Mouse (Mus musculus) liver, postnatal 0 days (tissue): ENCODE measurements around the gene Hc. TPM values are rescaled to one million over a fixed set of nuclear protein-coding genes. Genes with fewer than 3 reads are reported as not detected.

Experiments used
- ATAC-seq: fragments of 200-750 bp; cut with Nextera tagmentation; 2 replicates; pipeline ENCODE4 v1.8.0; 2017; ENCODE audit warnings: mild to moderate bottlenecking, moderate library complexity
- DNase-seq: peaks from one replicate; pipeline ENCODE4 v3.0.0-alpha.2; 2016
- H3K27ac ChIP-seq: fragments of 300-500 bp; sonication (generic); 2 replicates; pipeline ENCODE4 v1.5.1; 2014; ENCODE audit warnings: antibody characterized with exemption, moderate library complexity, mild to moderate bottlenecking, low read depth
- H3K27me3 ChIP-seq: fragments of 300-500 bp; sonication (generic); 2 replicates; pipeline ENCODE4 v1.6.1; 2014; ENCODE audit warnings: low read length, control low read depth, mixed read lengths; ENCODE audit not compliant: insufficient read depth
- H3K36me3 ChIP-seq: fragments of 300-500 bp; sonication (generic); replicated peaks from 2 replicates; pipeline ENCODE4 v1.6.1; 2014; ENCODE audit warnings: mild to moderate bottlenecking, control low read depth, low read length, moderate library complexity, mixed read lengths; ENCODE audit not compliant: insufficient read depth
- H3K4me1 ChIP-seq: fragments of 300-500 bp; sonication (generic); 2 replicates; pipeline ENCODE4 v1.6.1; 2014; ENCODE audit warnings: antibody characterized with exemption, mild to moderate bottlenecking, control low read depth; ENCODE audit not compliant: insufficient read depth
- H3K4me2 ChIP-seq: fragments of 300-500 bp; sonication (generic); 2 replicates; pipeline ENCODE4 v1.6.1; 2014; ENCODE audit warnings: low read depth, mild to moderate bottlenecking, low read length, moderate library complexity, mixed read lengths
- H3K4me3 ChIP-seq: fragments of 300-500 bp; sonication (generic); 2 replicates; pipeline ENCODE4 v1.5.1; 2014; ENCODE audit warnings: low read depth, low read length
- H3K9ac ChIP-seq: fragments of 300-500 bp; sonication (generic); replicated peaks from 2 replicates; pipeline ENCODE4 v1.6.1; 2014; ENCODE audit warnings: mild to moderate bottlenecking, moderate library complexity
- H3K9me3 ChIP-seq: fragments of 300-500 bp; sonication (generic); 2 replicates; pipeline ENCODE4 v1.6.1; 2016; ENCODE audit warnings: mild to moderate bottlenecking, control low read depth, low read length, mixed read lengths
- CTCF ChIP-seq: sonication (generic); IDR thresholded peaks from 2 replicates; pipeline ENCODE4 v1.5.1; 2016; ENCODE audit warnings: antibody characterized with exemption, low read depth
- EP300 ChIP-seq: IDR thresholded peaks from 2 replicates; pipeline ENCODE4 v1.6.1; 2016; ENCODE audit warnings: antibody characterized with exemption, low read depth, mild to moderate bottlenecking
- WGBS: fragments of 180-500 bp; shearing (Covaris S2); extraction: QIAGEN DNeasy Blood & Tissue Kit; methylation state at CpG from one replicate; pipeline ENCODE4 v1.1.7; 2014; ENCODE audit not compliant: insufficient replicate concordance; 5-methylcytosine and 5-hydroxymethylcytosine counted together
- polyA plus RNA-seq: library from polyadenylated mRNA; unstranded; fragments of >200 nt; fragmentation: Nextera tagmentation; extraction: Ambion mirVana; gene quantifications from 2 replicates; pipeline ENCODE4 v1.2.1, GENCODE M21; 2015

Hc gene
- polyA plus RNA-seq, 1 experiment from 2014 or later, result 81.0 TPM

DNA sequence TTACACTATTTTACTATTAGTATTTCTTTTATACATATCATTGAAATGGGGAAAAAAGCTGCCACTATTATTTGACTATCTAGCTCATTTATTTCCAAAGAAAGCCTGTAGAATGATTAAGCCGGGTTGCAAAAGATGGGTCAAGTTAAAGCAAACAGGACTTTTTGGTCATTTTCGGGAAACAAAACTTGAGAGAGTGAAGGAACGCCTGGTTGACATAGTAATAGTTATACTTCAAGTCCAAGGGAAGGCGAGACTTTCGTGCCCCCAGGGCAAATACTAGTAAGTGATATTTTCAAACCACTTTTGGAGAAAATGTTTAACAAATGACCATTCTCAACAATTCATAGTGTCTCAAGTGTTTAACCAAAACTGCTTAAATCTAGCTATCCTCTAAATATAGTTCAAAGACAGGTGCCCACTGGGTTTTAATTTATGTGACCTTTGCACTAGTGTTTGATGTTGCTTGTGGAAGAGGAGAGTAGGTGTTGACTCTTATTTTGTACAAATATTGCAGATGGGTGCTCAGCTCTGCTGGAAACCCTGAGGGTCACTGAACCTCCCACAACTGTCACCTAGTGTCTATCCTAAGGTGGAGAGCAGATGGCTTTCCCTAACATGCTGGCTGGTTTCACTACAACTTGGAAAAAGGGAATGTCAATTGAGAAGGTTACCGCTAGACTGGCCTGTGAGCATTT, 2.2 kb upstream of the Hc start:
- Histone ChIP-seq H3K9ac (no peak overlapping the region), H3K9me3 (no peaks in the 10 kb centered on the region), H3K27me3 (no peaks in the 10 kb centered on the region), H3K4me2 (peak overlapping the region; percentile 38), H3K36me3 (no peaks in the 10 kb centered on the region), H3K27ac (peak overlapping the region; percentile 87), H3K4me3 (no peak overlapping the region), H3K4me1 (peaks cover 5% of the 10 kb centered on the region; the same call in 1 of the 2 replicates)
- DNase-seq, result no peak
- WGBS, result 69% methylated on average over 6 of the region's 6 CpGs
- peak; percentile 89 for ATAC-seq
- TF ChIP-seq EP300 (no peak), CTCF (no peak)

GRCm38 (mm10) chr2:35060897-35061296, 341 bp downstream of the Hc start:
- Histone ChIP-seq H3K27me3 (no peaks in the 10 kb centered on the region), H3K4me2 (peak overlapping the region; percentile 58), H3K36me3 (no peaks in the 10 kb centered on the region), H3K4me1 (peaks cover 5% of the 10 kb centered on the region; the same call in 1 of the 2 replicates), H3K4me3 (peak overlapping the region; percentile 34), H3K27ac (peak overlapping the region; percentile 76), H3K9ac (peak overlapping the region; percentile 3), H3K9me3 (no peaks in the 10 kb centered on the region)
- WGBS, result 34% methylated on average over 6 of the region's 6 CpGs
- ATAC-seq (no peak), DNase-seq (no peak)
- TF ChIP-seq CTCF (no peak), EP300 (no peak)

GRCm38 (mm10) chr2:35060256-35060655, 982 bp downstream of the Hc start:
- Histone ChIP-seq H3K9me3 (no peaks in the 10 kb centered on the region), H3K27me3 (no peaks in the 10 kb centered on the region), H3K4me2 (peak overlapping the region; percentile 59), H3K9ac (peak overlapping the region; percentile 48), H3K4me1 (peaks cover 5% of the 10 kb centered on the region; the same call in 1 of the 2 replicates), H3K4me3 (peak overlapping the region; percentile 15; the same call in 1 of the 2 replicates), H3K36me3 (no peaks in the 10 kb centered on the region), H3K27ac (peak overlapping the region; percentile 76)
- TF ChIP-seq CTCF (no peak), EP300 (no peak)
- WGBS, result 58% methylated on average over 5 of the region's 5 CpGs
- ATAC-seq (peak; percentile 50), DNase-seq (no peak)

DNA sequence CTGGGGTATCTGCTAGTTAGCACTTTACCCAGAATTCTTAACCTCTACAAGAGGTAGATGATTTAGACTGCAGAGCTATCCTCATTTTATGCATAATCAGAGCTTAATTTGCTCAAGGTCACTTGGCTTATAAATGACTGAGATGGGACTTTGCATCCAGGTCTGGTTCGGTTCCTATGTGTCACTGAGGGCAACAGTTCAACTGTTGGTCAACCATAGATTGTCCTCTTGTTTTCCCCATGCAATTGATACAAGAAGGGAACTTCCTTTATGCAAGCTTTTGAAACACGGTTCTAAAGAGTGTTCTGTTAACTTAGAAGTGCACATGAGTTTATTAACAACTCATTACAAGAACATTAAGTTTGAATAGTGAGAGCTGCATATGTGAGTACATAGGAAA, 2.9 kb downstream of the Hc start:
- Histone ChIP-seq H3K9ac (no peak overlapping the region), H3K36me3 (no peaks in the 10 kb centered on the region), H3K4me1 (no peaks in the 10 kb centered on the region), H3K9me3 (no peaks in the 10 kb centered on the region), H3K4me2 (peak overlapping the region; percentile 59), H3K27ac (peak overlapping the region; percentile 59; the same call in 1 of the 2 replicates), H3K4me3 (no peak overlapping the region), H3K27me3 (no peaks in the 10 kb centered on the region)
- DNase-seq (no peak), ATAC-seq (peak; percentile 77)
- WGBS, result 48% methylated on average over 2 of the region's 2 CpGs
- TF ChIP-seq CTCF (no peak), EP300 (no peak; the same call in 1 of the 2 replicates)

DNA sequence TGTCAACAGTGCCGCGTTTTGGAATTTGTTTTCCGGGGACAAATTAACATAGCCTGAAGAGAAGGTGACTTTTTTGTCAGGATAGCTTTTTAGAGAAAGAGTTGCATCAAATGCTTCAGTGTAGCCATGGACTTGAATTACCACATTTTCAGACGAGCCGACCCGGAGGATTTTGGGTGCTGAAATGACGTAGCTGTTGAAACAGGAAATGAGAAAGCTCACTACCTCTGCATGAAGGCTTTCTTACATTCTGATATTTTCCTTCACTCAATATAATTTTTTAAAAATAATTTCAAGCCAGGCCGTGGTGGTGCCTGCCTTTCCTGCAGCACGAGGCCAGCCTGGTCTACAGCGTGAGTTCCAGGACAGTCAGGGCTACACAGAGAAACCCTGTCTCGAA, 4.0 kb downstream of the Hc start:
- TF ChIP-seq CTCF (no peak), EP300 (no peak)
- H3K4me2 ChIP-seq, result no peak overlapping the region
- H3K9me3 ChIP-seq, result no peaks in the 10 kb centered on the region
- no peak overlapping the region for H3K4me3 ChIP-seq
- H3K27ac ChIP-seq, result no peak overlapping the region
- no peaks in the 10 kb centered on the region for H3K36me3 ChIP-seq
- no peaks in the 10 kb centered on the region for H3K4me1 ChIP-seq
- H3K9ac ChIP-seq, result no peak overlapping the region
- ATAC-seq (no peak), DNase-seq (no peak)
- H3K27me3 ChIP-seq, result no peaks in the 10 kb centered on the region
- WGBS, result 69% methylated on average over 11 of the region's 11 CpGs

- 36% methylated on average over 5 of the region's 5 CpGs for WGBS
- Histone ChIP-seq H3K4me2 (no peak overlapping the region), H3K27ac (no peak overlapping the region), H3K4me1 (no peaks in the 10 kb centered on the region), H3K9me3 (no peaks in the 10 kb centered on the region), H3K27me3 (no peaks in the 10 kb centered on the region), H3K9ac (no peak overlapping the region), H3K36me3 (0 out of 2 replicates have a peak, but pooled peaks cover 3% of the 10 kb centered on the region), H3K4me3 (no peak overlapping the region)
- peak; percentile 41 for DNase-seq
- TF ChIP-seq CTCF (peak; percentile 85), EP300 (no peak)
- no peak for ATAC-seq
Measured at GRCm38 (mm10) chr2:35048851-35049250, 12.4 kb downstream of the Hc start.
